In the genomic region with DNA sequence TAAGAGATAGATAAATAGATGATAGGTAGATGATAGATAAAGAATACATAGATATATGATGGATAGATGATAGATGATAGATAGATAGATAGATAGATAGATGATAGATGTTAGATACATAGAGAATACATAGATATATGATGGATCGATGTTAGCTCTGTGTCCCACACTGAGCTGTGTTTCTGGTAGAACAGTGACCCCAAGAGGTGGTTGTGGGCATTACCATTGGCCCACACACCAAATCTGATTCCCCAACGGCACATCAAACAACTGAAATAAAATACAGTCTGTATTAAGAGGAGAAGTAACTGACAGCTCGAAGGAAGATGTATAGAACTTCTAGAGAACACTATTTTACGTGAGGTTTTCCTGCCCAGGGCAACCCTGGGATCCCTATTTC, we compare ENCODE assay signal across 7 mouse cellular contexts. TPM values are rescaled to one million over a fixed set of nuclear protein-coding genes. Genes with fewer than 3 reads are reported as not detected.
DNase-seq lines count a peak whose midpoint lies in the region; ATAC-seq and TF ChIP-seq lines count a peak whose summit lies in the region.

No protein-coding gene starts in this region.

- no peaks in the 10 kb centered on the region for H3K27me3 ChIP-seq in kidney, embryonic 14.5 days (ENCODE audit: control insufficient read depth, insufficient read depth, low read length)
- H3K27me3 ChIP-seq in splenic B cell, adult 2 months (ENCODE audit: control insufficient read depth, insufficient read depth, low read length, poor library complexity, severe bottlenecking) = no peaks in the 10 kb centered on the region

- peak; percentile 81 for TF ChIP-seq CTCF in brain, embryonic 14.5 days (IDR thresholded peaks at IDR 0.05; ENCODE audit: borderline replicate concordance, extremely low read depth, insufficient read depth, insufficient read length)

- no peak for TF ChIP-seq POLR2A in brain, embryonic 14.5 days (IDR thresholded peaks at IDR 0.05; ENCODE audit: borderline replicate concordance, extremely low read depth, insufficient read depth, insufficient read length, poor library complexity, severe bottlenecking)

- H3K27ac ChIP-seq in kidney, embryonic 14.5 days (ENCODE audit: low read depth, low read length) = no peak overlapping the region

- DNase-seq in kidney, adult 9 months = peak; percentile 59
- peak; percentile 53 for DNase-seq in MN1 (ENCODE audit: low spot score)
- DNase-seq in brain, embryonic 14.5 days (ENCODE audit: low read depth) = peak; percentile 69
- peak; percentile 42 to 45 for DNase-seq in left cerebral cortex, postnatal 36 days (ENCODE audit: low spot score in 2 of 2)
- peak; percentile 57 for DNase-seq in splenic B cell, adult 2 months (ENCODE audit: low read depth, low spot score)

- H3K4me2 ChIP-seq in kidney, embryonic 14.5 days (replicated peaks; ENCODE audit: low read depth, low read length) = no peak overlapping the region

- intact Hi-C loops in left cerebral cortex, postnatal 36 days (cut with DNase I) = loop anchor here (2.0 kb wide), 1 partner anchor 438 kb away; no protein-coding TSS in a partner anchor

- no peaks in the 10 kb centered on the region for H3K36me3 ChIP-seq in kidney, embryonic 14.5 days (ENCODE audit: control insufficient read depth, insufficient read depth, low read length)
- H3K36me3 ChIP-seq in splenic B cell, adult 2 months (ENCODE audit: control insufficient read depth, insufficient read depth, low read length, poor library complexity, severe bottlenecking) = no peaks in the 10 kb centered on the region

- H3K9ac ChIP-seq in kidney, embryonic 14.5 days (ENCODE audit: low read depth, low read length) = no peak overlapping the region

- 28% methylated on average over 4 of the region's 4 CpGs for WGBS in kidney, embryonic 14.5 days

- no peaks in the 10 kb centered on the region for H3K4me1 ChIP-seq in kidney, embryonic 14.5 days (ENCODE audit: control insufficient read depth, insufficient read depth, low read length)

- no peak overlapping the region for H3K4me3 ChIP-seq in kidney, embryonic 14.5 days (ENCODE audit: low read length)

- no peaks in the 10 kb centered on the region for H3K9me3 ChIP-seq in kidney, embryonic 14.5 days (ENCODE audit: control insufficient read depth, low read length)

- no peak for ATAC-seq in kidney, embryonic 14.5 days (ENCODE audit: low FRiP score, low TSS enrichment)
- peak; percentile 49 to 75; a peak in 2 of 4 replicates for ATAC-seq in hematopoietic stem cell, adult 5-6 weeks (replicated peaks in 1 of 2; ENCODE audit: insufficient read depth in 1 of 2, low FRiP score in 2 of 2, low TSS enrichment in 1 of 2, low read depth in 1 of 2, poor library complexity in 2 of 2, severe bottlenecking in 2 of 2)

RNA-seq across cellular contexts. Expression of a gene that starts 29.9 kb away (rescaled TPM):
- 38.4 and 82.9 TPM in 2 replicates for polyA plus RNA-seq in kidney, embryonic 14.5 days (2014; fragmentation: Nextera tagmentation; extraction: Ambion mirVana)
- 171 and 178 TPM in 2 replicates for polyA plus RNA-seq in brain, embryonic 14.5 days (2012; rRNA removed)
- 27.3 and 33.7 TPM in 2 replicates for total RNA-seq in hematopoietic stem cell, adult 5-6 weeks (2017)
- 100 to 1,000 TPM; 110 to 111 TPM for total RNA-seq in left cerebral cortex, postnatal 36 days (2021)
